Mouse (Mus musculus) frontal cortex, adult 2 months (tissue): Measurements from ENCODE around the gene Slc13a2. TPM values are rescaled to one million over a fixed set of nuclear protein-coding genes. Genes with fewer than 3 reads are reported as not detected.

ENCODE experiments used
- DNase-seq, 2 experiments: peaks; one replicate each; pipeline ENCODE4 v3.0.0; 2022; ENCODE audit warnings: low spot score in 1 of 2; ENCODE audit errors: extremely low spot score in 1 of 2
- polyA plus RNA-seq: library from polyadenylated mRNA; depleted of rRNA; stranded (reverse); fragments of >200 nt; gene quantifications from 2 replicates; pipeline ENCODE4 v1.2.3, GENCODE M21; 2012

Gene Slc13a2
- polyA plus RNA-seq, 1 experiment: not detected

DNA sequence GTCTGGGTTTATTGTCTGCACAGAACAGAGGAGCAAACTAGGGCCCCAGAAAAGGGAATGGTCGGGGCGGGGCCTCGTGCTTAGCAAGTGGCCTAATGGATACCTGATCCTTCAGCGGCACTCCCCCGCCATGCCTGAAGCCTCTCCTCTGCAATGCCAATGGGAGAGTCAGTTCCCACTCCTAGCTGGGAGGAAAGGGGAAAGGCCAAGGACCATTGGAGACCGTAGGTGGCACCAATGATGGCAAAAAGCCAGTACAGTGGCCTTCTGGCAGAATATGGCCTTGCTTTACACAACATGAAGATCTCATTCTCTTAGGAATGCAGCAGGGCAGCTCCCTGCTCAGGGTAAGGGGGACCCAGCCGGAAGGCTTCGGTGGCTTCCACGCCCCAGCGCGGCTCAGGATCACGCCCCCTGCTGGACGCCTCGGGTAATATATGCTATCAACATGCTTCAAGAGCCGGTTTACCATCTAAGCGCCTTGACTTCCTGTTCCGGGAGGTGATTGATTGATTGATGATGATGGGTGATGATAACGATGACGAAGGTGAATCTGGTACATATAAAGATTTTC, 13.8 kb upstream of the Slc13a2 start:
- no peak for DNase-seq

- DNase-seq: no peak
Observed at GRCm38 (mm10) chr11:78434052-78434451, 12.0 kb upstream of the Slc13a2 start.

DNA sequence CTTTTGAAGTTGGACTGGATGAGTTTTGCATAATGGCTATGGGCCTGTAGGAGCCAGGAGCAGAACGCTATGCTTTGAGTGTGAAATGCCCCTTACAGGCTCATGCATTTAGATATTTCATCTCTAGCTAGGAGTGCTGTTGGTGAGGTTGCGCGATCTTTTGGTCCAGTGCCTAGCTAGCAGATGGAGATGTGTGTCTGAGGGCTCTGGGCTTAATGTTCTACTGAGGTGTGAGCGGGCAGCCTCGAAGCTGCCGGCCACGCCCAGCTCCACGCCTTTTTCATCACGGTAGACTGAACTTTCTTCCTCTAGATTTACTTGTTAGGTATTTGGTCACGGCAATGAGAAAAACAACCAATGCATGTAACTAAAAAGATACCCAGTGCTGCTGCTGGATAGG, 9.2 kb upstream of the Slc13a2 start:
- DNase-seq: no peak

GRCm38 (mm10) chr11:78430195-78430878, 8.3 kb upstream of the Slc13a2 start:
- no peak for DNase-seq

- DNase-seq: no peak
Observed at GRCm38 (mm10) chr11:78428309-78428708, 6.3 kb upstream of the Slc13a2 start.

DNA sequence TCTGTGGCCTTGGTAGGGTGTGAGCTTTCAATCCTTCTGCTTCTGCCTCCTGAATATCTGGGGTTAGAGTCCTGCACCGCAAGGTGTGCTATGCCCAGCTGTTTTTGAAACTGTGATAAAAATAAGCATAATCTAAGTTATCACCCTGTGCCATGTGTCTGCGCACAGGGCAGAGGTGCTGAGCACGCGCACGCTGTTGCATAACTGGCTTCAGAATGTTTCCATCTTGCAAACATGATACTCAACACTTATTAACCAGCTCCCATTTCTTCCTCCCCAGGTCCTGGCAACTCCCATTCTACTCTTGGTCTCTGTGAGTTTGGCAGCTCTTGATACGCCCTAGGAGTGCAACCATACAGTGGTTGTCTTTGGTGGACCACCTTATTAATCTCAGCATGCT, 5.6 kb upstream of the Slc13a2 start:
- DNase-seq: no peak

DNA sequence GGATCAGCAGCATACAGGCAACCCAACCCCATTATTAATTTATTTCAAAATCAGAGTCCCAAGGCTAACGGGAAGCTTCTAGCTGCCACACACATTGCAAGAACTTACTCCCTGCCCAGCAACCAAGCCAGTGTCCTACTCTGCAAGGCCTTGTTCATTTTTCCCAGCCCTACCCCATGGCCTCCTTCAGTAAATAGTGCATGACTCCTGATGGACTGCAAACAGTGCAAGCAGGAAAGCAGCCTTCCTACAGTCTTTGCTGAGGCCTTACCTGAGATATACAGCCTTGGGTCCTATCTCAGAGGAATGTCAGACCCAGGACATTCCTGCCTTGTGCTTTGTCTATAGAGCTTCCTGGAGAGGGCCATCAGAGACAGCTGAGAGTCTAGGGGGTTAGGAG, 3.6 kb upstream of the Slc13a2 start:
- no peak for DNase-seq

- DNase-seq: peak in 1 of 2 experiments; percentile 27
Observed at GRCm38 (mm10) chr11:78424352-78424751, 2.3 kb upstream of the Slc13a2 start.

- DNase-seq: no peak
Observed at GRCm38 (mm10) chr11:78421201-78422009, 612 bp downstream of the Slc13a2 start.

DNA sequence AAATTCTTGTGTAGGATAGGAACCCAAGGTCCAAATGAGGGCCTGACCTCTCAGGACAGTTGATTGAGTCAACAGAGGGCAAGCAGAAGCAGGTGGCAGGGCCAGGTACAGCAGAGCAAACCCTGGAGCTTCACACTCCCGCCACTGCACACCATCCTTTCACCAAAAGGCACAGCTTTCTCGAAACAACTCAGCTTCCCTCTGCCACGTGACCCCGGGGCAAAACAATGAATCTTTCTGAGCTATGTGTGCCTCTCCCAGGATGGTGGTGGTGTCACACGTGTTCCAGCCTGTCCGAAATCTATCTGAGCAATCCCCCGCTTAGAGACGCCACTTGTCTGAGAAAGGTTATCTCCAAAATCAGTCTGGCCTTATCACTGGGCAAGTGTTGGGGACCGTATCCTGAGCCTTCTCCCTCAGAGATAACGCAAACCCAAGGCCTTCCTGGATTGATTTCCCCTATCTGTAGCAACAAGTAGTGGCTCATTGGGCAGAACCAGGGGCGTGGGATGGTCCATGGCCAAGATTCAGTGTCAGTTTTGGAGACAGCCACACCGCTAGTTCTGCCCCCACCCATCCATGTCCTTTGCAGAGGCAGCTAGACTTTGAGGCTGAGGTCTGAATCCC, 1.6 kb downstream of the Slc13a2 start:
- no peak for DNase-seq

GRCm38 (mm10) chr11:78416854-78417253, 5.2 kb downstream of the Slc13a2 start:
- DNase-seq: no peak

- peak; percentile 5 to 22 for DNase-seq
Observed at GRCm38 (mm10) chr11:78412861-78413260, 9.2 kb downstream of the Slc13a2 start.

DNA sequence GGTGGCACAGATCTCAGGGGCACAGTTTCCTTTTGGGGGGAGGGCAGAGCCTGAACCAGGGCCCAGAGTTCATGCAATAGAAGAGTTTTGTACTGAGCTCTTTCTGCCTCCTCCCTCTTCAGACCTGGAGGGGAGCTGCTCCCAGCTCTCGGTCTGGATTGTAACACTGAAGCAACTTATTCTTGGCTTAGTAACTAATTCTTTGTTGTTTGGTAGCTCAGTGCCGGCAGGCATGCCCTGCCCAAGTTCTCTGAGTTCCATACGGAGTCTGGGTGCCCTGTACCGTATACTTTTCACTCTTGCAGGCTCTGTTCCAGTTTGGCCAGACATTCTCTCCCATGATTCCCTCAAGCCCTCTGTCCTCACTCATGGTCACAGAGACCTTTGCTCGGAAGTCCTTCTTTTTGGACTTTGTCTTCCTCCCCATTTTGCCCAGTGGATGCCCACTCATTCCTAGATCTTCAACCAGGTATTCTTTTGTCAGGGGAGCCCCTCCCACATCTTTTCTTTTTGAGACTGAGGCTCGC, 9.6 kb downstream of the Slc13a2 start:
- no peak for DNase-seq

DNA sequence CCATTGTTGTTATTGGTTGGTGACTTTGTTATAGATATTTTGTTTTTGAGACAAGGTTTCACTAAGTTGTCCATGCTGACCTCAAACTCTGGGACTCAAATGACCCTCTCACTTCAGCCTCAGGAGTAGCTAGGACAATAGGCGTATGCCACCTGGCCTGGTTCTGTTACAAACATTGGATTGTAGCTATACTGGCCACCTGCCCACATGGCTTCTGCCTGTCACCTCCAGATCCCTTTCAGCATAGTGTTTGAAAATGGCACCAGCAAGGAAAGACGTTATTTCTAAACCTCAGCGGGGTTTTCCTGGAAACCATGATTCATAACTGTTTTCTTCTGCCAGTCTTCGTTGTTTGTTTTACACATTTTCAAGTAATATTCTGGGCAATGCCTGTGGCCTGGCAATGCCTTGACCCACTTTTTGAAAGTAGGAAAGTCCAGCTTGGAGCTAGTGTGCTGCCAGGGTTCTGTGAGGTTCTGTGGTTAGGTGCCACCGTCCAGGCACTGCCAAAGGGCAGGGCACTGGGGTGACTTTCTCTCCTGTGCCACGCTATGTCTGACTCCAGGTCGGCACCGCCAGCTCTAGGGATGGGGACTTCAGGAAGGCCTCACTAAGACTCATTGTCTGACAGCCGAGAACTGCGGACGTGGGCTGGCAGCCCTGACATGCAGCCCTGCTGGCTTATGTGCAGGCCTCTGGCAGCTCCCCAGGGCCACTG, 10.3 kb downstream of the Slc13a2 start:
- no peak for DNase-seq

DNA sequence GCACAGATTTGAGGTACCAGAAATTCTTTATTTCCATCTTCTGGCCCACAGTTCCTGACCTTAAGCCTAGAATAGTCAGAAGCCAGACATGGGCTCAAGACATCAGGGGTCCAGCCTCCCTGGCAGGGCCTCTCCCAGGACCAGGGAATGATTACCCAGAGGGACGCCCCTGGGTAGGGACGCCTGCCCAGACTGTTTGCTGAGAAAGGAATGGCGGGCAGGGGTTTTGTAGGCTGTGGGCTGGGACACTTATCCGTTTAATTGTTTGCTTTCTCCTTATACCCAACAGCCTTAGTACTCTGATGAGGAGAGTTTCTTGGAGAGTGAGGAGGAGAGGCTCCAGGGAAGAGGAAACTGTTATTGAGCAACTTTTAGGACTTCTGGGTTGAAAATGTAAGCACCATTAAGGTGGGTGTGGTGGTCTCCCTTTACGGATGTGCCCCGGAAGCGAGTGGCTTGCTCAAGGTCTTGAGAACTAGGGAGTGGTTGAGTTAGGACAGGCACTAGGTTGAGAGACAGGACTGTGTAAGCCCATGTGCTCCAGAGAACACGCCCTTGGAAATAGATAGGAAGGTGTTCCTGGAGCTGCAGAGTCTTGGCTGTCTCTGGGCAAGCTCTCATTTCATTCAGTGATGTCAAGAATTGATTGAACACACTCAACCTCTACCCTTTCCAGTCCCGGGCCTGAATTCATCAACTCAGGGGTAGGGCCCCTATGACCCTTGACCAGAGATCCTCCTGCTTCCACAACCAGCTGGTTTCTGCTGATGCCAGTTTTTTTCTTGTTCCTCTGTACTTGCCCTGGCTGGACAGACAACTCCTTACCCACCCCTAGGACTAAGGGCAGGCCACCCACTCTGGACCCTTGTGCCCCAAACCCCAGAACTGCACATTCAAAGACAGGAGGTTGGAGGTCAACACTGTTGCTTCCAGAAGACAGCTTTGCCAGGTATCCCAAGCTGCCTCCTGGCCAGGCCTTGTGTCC, 13.5 kb downstream of the Slc13a2 start:
- no peak for DNase-seq

GRCm38 (mm10) chr11:78402062-78402461, 20.0 kb downstream of the Slc13a2 start:
- no peak for DNase-seq

GRCm38 (mm10) chr11:78401469-78401868, 20.5 kb downstream of the Slc13a2 start:
- no peak for DNase-seq

GRCm38 (mm10) chr11:78400936-78401335, 21.1 kb downstream of the Slc13a2 start:
- no peak for DNase-seq

DNA sequence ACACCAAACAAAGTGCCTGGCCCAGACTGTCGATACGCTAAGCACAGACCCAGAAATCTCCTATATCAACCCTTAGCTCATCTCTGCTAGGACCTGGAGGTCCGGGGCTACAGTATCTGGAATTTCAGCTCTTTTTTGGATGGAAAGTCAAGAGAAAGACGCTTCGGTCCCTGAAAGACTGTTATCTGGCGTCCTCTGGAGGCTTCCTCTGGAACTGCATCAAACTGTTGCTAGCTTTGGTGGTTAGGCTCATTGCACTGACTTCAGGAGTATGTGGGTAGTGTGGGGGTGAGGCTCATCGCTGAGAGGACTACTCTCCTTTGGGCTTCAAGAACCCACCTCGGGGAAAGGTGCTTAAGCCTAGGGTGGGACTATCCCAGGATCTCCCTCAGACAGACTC, 22.3 kb downstream of the Slc13a2 start:
- DNase-seq: peak; percentile 44 to 92
